Mouse (Mus musculus) olfactory bulb, adult 2 months (tissue): ENCODE measurements around the gene Tnfsf13.

Experiments used
- CTCF ChIP-seq: fragments of 200-500 bp; IDR thresholded peaks from 2 replicates; pipeline ENCODE4 v1.5.1; 2012; ENCODE audit warnings: low read depth, mild to moderate bottlenecking, low read length, moderate library complexity; ENCODE audit not compliant: insufficient read depth
- POLR2A ChIP-seq: fragments of 200-500 bp; IDR thresholded peaks from 2 replicates; pipeline ENCODE4 v1.6.1; 2012; ENCODE audit warnings: mild to moderate bottlenecking, low read depth, low read length, moderate library complexity; ENCODE audit not compliant: insufficient read depth

DNA sequence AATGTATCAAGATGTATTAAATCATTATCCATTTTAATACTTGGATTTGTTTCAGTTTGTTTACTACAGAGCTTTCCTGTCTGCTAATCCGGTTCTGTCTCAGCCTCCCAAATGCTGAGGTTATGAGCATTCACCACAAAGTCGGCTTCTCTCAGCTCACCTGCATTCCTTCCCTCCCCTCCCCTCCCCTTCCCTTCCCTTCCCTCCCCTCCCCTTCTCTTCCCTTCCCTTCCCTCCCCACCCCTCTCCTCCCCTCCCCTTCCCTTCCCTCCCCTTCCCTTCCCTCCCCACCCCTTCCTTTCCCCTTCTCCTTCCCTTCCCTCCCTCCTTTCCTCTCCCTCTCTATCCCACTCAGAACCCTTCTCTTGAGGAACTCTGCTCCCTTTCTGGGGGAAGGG lies 19.0 kb upstream of the Tnfsf13 start:
- TF ChIP-seq CTCF, result no peak
- TF ChIP-seq POLR2A, result no peak
